Mouse (Mus musculus) intestine, embryonic 15.5 days (tissue): ENCODE data around the gene Pou3f3. TPM values are rescaled to one million over a fixed set of nuclear protein-coding genes. Genes with fewer than 3 reads are reported as not detected.

Experiments
- ATAC-seq: fragments of 200-750 bp; cut with Nextera tagmentation; 2 replicates; pipeline ENCODE4 v1.8.0; 2017; ENCODE audit warnings: moderate TSS enrichment, moderate library complexity
- H3K27ac ChIP-seq: fragments of 300-500 bp; sonication (generic); 2 replicates; pipeline ENCODE4 v1.5.1; 2015; ENCODE audit warnings: mild to moderate bottlenecking, inconsistent platforms
- H3K27me3 ChIP-seq: fragments of 300-500 bp; sonication (generic); replicated peaks from 2 replicates; pipeline ENCODE4 v1.6.1; 2015; ENCODE audit warnings: inconsistent platforms
- H3K36me3 ChIP-seq: fragments of 300-500 bp; sonication (generic); 2 replicates; pipeline ENCODE4 v1.6.1; 2015; ENCODE audit warnings: inconsistent platforms
- H3K4me1 ChIP-seq: fragments of 300-500 bp; sonication (generic); replicated peaks from 2 replicates; pipeline ENCODE4 v1.6.1; 2015; ENCODE audit warnings: inconsistent platforms
- H3K4me2 ChIP-seq: fragments of 300-500 bp; sonication (generic); replicated peaks from 2 replicates; pipeline ENCODE4 v1.6.1; 2015; ENCODE audit warnings: mild to moderate bottlenecking, inconsistent platforms
- H3K4me3 ChIP-seq: fragments of 300-500 bp; sonication (generic); replicated peaks from 2 replicates; pipeline ENCODE4 v1.5.1; 2015; ENCODE audit warnings: inconsistent platforms
- H3K9ac ChIP-seq: fragments of 300-500 bp; sonication (generic); 2 replicates; pipeline ENCODE4 v1.6.1; 2015; ENCODE audit warnings: inconsistent platforms
- H3K9me3 ChIP-seq: fragments of 300-500 bp; sonication (generic); 2 replicates; pipeline ENCODE4 v1.6.1; 2016; ENCODE audit warnings: inconsistent platforms
- WGBS: fragments of 180-500 bp; shearing (Covaris S2); methylation state at CpG from one replicate; pipeline ENCODE4 v1.1.7; 2015; 5-methylcytosine and 5-hydroxymethylcytosine counted together
- polyA plus RNA-seq: library from polyadenylated mRNA; unstranded; fragments of >200 nt; fragmentation: Nextera tagmentation; extraction: Ambion mirVana; gene quantifications from 2 replicates; pipeline ENCODE4 v1.2.1, GENCODE M21; 2015

Gene Pou3f3
- polyA plus RNA-seq, 1 experiment from 2014 or later = 0.35 TPM

DNA sequence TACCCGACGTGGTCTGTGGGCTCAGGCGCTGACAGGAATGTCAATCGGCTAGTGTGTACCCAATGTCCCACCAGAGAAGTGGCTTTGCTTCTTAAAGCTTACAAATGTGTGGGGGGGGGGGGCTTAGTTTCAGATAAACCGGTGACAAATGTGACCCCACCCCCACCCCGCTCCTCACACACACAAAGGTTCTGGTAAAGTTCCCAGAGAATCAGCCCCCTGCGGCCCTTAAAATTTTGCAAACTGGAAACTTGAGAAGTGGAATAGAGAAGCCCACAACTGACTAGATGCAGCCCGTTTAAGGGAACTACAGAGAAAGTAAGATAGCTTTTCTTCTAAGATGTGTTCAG lies 10.2 kb downstream of the Pou3f3 start:
- WGBS = 7% methylated on average over 8 of the region's 8 CpGs
- H3K9me3 ChIP-seq = no peaks in the 10 kb centered on the region
- peaks cover 89% of the 10 kb centered on the region for H3K27me3 ChIP-seq
- no peaks in the 10 kb centered on the region for H3K4me1 ChIP-seq
- H3K27ac ChIP-seq = no peak overlapping the region
- no peak overlapping the region for H3K4me2 ChIP-seq
- ATAC-seq = no peak
- no peak overlapping the region for H3K4me3 ChIP-seq
- no peaks in the 10 kb centered on the region for H3K36me3 ChIP-seq
- H3K9ac ChIP-seq = no peak overlapping the region

DNA sequence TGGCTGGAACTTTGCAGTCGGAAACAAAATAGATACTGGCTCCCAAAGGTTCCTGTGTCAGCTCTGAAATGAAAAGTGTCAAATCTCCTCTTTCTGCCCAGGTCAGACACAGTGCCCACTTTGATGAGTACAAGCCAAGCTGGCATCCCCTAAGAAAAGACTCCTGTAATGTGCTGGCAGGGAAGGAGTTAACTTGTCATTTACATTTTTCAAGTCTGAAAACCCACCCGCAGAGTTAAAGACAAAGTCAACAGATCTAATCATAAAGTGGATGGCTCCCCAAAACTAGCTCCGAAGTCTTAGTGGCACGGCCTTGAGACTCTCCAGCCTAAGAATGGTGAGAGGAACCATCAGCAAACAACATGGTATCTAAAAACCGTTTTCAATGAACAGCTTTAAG lies 11.6 kb downstream of the Pou3f3 start:
- Histone ChIP-seq H3K9me3 (no peaks in the 10 kb centered on the region), H3K36me3 (no peaks in the 10 kb centered on the region), H3K4me1 (no peaks in the 10 kb centered on the region), H3K4me3 (no peak overlapping the region), H3K27ac (no peak overlapping the region), H3K9ac (no peak overlapping the region), H3K4me2 (no peak overlapping the region), H3K27me3 (peaks cover 90% of the 10 kb centered on the region)
- ATAC-seq = no peak
- 4% methylated on average over 5 of the region's 5 CpGs for WGBS

DNA sequence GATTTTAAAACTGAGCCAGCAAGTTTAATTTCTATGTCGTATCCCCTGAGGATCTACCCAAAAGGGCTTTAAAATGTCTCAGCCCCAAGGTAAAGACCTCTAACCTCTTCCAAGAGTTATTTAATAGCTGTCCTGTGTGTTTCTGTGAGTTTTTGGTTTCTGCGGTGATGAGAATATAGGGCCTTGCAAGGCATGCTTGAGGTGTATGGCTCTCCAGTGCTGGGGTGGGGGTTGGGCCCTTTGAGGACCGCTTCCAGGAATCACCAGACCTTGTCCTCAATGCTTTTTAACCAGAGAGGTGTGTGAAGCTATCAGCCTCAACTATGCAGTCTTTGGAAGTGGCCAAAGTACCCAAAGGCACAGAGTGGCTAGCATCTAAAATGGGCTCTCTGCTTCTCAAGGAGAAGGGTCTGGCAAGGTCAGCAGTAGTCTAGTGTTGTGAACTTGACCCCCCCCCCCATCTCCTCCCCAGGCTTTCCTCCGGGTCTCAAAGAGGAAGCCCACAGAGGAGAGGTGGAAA lies 12.1 kb downstream of the Pou3f3 start:
- Histone ChIP-seq H3K36me3 (no peaks in the 10 kb centered on the region), H3K4me3 (no peak overlapping the region), H3K4me2 (no peak overlapping the region), H3K27ac (no peak overlapping the region), H3K27me3 (peaks cover 88% of the 10 kb centered on the region), H3K4me1 (no peaks in the 10 kb centered on the region), H3K9me3 (no peaks in the 10 kb centered on the region), H3K9ac (no peak overlapping the region)
- ATAC-seq = no peak
- WGBS = 9% methylated on average over 4 of the region's 4 CpGs

DNA sequence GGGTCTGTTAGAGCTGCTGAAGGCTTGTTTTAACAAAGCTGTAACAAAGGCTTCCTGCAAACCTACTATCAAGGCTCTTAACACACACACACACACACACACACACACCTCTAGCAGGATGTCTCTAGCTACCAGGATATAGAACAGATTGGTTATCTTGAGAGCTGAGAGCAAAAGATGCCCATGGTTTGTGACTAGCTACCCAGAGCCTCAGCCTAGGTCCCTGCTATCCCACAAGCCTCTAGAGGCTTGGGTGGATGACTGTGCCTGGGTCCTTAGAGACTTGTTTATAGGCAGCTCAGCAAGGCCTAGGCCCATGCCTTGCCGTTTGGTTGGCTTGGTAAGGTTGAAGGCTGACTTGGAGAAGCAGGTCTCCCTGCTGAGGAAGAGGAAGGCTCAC lies 13.5 kb downstream of the Pou3f3 start:
- peaks cover 85% of the 10 kb centered on the region for H3K27me3 ChIP-seq
- no peaks in the 10 kb centered on the region for H3K36me3 ChIP-seq
- peaks cover 11% of the 10 kb centered on the region for H3K4me1 ChIP-seq
- no peak overlapping the region for H3K27ac ChIP-seq
- no peak for ATAC-seq
- H3K9ac ChIP-seq = no peak overlapping the region
- H3K9me3 ChIP-seq = no peaks in the 10 kb centered on the region
- WGBS = 17% methylated on average over 1 of the region's 1 CpGs
- H3K4me2 ChIP-seq = no peak overlapping the region
- no peak overlapping the region for H3K4me3 ChIP-seq

DNA sequence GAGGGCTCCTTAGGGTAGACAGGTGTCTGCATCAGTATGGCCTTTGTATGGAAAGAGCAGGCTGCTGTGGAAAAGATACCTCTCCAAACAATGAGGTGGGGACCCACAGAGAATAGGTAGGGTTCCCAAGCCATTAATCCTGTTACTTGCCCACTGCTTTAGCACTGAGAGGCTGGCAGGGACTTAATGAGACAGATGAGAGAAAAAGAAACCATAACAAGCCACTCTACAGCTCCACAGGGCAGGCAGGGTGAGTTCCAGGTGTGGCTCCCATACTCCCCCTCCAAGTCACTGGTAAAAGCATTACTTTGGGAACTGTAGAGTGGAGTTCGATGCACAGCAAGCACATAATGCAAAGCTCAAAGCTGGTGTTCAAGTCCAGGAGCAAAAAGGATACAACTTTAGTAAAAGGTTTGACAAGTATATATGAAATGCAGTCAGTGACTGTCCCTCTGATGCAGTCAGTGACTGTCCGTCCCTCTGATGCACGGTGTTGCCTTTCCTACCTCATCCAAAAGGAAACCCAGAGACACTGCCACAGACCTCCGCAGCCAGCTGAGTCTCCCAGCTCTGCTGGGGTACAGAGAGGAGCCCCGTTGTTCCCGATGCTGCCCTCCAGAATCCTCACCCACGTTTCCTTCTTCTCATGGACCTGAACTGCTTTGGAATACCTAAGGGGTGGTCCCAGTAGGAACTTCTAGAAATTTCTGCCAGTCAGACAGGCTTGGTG lies 14.0 kb downstream of the Pou3f3 start:
- Histone ChIP-seq H3K9ac (no peak overlapping the region), H3K27ac (no peak overlapping the region), H3K4me2 (no peak overlapping the region), H3K4me1 (peaks cover 14% of the 10 kb centered on the region), H3K9me3 (no peaks in the 10 kb centered on the region), H3K36me3 (no peaks in the 10 kb centered on the region), H3K4me3 (no peak overlapping the region), H3K27me3 (peaks cover 84% of the 10 kb centered on the region)
- 14% methylated on average over 7 of the region's 7 CpGs for WGBS
- no peak for ATAC-seq

DNA sequence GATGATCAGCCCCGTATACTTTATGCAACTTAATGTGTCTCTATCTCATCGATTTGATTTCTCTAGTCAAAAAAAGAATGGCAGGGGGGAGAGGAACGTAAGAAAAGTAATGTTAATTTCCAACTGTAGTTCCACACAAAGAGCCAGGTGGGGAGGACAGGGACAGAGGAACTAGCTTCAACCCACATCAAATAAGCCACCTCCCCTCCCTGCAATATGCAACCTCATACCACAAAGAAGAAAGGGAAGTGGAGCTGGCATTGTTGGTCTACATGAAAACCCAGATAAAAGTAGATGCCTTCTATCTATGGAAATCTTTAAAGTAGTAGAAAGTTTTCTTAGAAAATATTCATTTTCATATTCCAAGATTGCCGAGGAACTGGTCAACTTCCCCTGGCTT lies 14.7 kb downstream of the Pou3f3 start:
- ATAC-seq = no peak
- Histone ChIP-seq H3K36me3 (no peaks in the 10 kb centered on the region), H3K4me2 (no peak overlapping the region), H3K9me3 (no peaks in the 10 kb centered on the region), H3K27ac (no peak overlapping the region), H3K9ac (no peak overlapping the region), H3K4me1 (peaks cover 14% of the 10 kb centered on the region), H3K4me3 (no peak overlapping the region), H3K27me3 (peaks cover 85% of the 10 kb centered on the region)
- WGBS = 21% methylated on average over 4 of the region's 4 CpGs

DNA sequence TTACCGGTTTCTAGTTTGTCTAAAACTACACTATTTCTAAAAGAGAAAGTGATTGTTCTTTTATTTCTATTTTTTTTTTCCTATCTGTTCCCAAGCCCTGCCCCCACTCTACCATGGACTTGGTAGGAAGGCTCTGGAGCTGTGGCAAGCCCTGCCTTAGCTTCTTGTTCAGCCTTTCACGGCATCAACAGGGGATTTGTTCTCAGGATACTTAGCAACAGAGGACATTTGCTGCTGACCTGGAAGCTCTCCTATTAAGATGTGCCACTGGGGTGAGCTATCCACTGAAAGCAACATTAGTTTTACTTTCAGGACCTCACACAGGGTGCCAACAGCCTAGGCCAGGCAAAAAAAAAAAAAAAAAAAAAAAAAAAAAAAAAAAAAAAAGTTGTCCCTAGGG lies 15.4 kb downstream of the Pou3f3 start:
- Histone ChIP-seq H3K27ac (no peak overlapping the region), H3K36me3 (no peaks in the 10 kb centered on the region), H3K4me2 (no peak overlapping the region), H3K4me1 (peaks cover 14% of the 10 kb centered on the region), H3K9ac (no peak overlapping the region), H3K27me3 (peaks cover 85% of the 10 kb centered on the region), H3K9me3 (no peaks in the 10 kb centered on the region), H3K4me3 (no peak overlapping the region)
- ATAC-seq = no peak
- WGBS = 10% methylated on average over 2 of the region's 2 CpGs

DNA sequence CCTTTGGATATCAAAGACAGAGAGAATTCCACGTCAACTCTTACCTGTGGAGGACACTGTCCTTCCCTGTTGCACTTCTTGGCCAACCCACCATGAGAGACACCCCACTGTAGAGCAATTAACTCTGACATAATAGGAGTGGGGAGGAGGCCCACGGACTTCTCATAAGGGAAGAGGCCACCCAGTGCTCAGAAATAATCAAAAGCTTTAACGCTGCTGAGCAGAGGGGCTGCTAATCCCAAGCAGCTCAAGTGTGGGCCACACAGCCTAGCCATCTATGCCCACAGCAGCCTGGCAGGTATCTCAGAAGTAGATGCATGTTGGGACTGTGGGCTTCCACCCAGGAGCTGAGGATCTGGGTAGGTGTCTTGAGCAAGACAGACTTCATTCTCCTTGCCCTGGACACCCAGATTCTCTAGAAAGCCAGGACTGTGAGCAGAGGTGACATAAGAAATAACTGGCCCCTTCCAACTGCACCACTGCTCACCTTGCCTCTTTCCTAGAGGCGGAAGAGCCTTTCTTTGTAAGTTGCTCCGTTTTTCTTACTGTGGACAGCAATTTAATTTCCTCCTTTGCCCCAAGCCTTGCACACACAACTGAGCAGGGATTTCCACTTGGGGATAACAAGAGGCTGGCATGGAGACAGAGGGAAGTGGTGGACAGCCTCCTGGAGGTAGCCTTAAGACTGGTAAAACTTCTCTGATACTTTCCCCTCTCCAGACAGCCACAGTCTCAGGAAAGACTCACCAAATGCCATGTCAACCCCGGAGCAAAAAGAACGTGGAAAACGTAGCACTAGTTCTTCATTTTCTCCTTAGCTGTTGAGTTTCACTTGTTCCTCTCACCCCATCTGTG lies 16.1 kb downstream of the Pou3f3 start:
- H3K27ac ChIP-seq = no peak overlapping the region
- H3K9ac ChIP-seq = no peak overlapping the region
- WGBS = 13% methylated on average over 8 of the region's 8 CpGs
- H3K36me3 ChIP-seq = no peaks in the 10 kb centered on the region
- no peaks in the 10 kb centered on the region for H3K9me3 ChIP-seq
- H3K4me3 ChIP-seq = no peak overlapping the region
- peaks cover 14% of the 10 kb centered on the region for H3K4me1 ChIP-seq
- no peak for ATAC-seq
- peaks cover 84% of the 10 kb centered on the region for H3K27me3 ChIP-seq
- no peak overlapping the region for H3K4me2 ChIP-seq

DNA sequence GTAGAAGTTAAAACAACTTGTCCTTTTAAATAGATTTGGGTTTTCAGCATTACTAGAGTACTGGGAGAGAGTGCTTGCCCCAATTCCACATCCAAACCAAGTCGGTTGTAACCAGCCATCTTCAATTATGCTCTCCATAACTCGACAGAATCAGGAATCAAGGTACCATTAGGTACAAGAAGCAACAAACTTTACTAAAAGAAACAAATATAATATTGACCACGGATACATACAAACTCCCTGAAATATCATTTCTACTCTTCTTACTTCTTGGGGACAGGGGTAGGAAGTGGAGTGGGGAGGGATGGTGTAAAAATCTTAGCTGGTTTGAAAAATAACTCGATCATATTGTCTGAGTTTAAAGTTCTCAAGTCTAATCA lies 16.7 kb downstream of the Pou3f3 start:
- no peak for ATAC-seq
- Histone ChIP-seq H3K4me1 (peaks cover 14% of the 10 kb centered on the region), H3K4me3 (no peak overlapping the region), H3K36me3 (no peaks in the 10 kb centered on the region), H3K4me2 (no peak overlapping the region), H3K9ac (no peak overlapping the region), H3K9me3 (no peaks in the 10 kb centered on the region), H3K27ac (no peak overlapping the region), H3K27me3 (peaks cover 78% of the 10 kb centered on the region)
- 6% methylated on average over 4 of the region's 4 CpGs for WGBS

DNA sequence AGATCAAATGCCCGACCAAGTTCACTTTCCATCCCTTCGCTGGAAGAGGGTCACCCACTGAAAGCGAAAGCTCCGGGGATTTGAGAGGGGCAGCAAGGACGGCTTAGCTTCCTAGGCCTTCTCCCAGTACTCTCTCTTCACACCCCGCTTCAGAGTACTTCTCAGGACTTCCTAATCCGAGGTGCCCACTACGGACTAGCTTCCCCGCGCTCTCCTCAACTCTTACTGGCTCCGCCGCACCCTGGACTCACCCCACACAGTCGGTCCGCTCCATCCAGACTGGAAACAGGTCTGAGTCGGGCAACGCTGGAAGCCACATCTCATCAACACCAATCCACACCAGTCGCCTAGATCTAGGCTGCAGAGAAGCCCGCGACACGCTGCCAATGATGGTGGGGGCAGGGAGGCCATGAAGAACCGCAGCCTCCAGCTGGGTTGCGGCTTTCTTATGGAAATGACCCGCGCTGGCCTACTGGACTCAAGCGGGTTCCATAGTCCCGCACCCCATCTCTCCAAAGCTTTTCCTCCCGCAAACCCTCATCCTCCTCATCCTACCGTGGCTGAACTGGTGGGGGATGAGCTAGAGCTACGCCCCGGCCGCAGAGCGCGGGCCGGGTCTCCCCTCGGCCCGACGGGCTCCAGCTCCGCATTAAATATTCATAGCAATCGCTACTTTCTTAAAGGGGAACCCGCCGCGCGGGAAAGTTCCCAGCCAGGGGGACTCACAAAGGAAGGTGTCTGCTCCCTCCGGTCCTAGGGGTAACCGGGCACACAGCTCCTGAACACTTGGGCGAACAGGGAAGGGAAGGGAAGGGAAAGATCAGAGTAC lies 17.8 kb downstream of the Pou3f3 start:
- peak overlapping the region; percentile 33 for H3K4me3 ChIP-seq
- H3K4me1 ChIP-seq = peaks cover 14% of the 10 kb centered on the region
- 1% methylated on average over 46 of the region's 46 CpGs for WGBS
- H3K9me3 ChIP-seq = no peaks in the 10 kb centered on the region
- peak overlapping the region; percentile 30; the same call in 1 of the 2 replicates for H3K9ac ChIP-seq
- no peak overlapping the region for H3K27ac ChIP-seq
- peaks cover 70% of the 10 kb centered on the region for H3K27me3 ChIP-seq
- peak overlapping the region; percentile 76 for H3K4me2 ChIP-seq
- ATAC-seq = peak; percentile 41
- H3K36me3 ChIP-seq = no peaks in the 10 kb centered on the region

DNA sequence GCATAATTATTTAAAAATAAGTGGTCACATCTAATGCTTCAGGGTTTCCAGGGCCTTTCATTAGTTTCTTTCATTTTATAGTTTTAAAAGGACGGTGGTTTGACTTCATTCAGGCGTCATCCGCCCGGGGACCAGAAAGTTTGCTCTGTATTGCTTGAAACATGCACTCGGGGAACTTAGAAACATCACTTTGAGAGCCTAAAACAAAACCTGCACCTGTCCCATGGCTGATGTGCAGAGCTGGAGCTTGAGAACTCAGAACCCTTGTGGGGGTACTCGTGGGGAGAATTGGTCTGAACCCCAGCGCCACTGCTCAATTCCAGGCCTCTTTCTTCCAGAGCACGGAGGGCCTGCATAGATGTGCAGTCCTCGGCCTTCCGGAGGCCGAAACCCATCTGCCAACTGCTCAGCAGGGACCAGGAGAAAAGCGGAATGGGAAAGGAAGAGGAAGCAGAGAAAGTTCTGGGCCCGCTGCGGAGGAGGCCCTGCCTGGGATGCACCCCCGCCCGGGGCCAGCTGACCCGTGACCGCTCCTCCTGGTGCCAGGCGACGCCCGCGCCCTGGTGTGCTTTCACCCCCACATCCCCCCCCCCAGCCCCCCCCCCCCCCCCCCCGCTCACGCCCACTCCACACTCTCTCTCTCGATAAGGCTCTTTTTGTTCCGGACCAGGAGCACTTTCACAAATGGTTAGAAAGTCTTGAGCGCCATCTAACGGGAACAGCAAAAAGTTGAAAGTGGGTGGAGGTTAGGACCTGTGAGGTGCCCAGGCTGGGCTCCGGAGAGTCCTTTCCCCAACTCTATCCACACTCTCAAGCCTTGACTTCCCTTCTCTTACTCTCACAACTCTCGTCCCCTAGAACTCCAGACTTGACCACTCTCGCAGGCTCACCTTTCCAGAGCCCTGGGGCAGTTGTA lies 18.7 kb downstream of the Pou3f3 start:
- Histone ChIP-seq H3K9ac (0 out of 2 replicates have a peak overlapping the region, but pooled peaks have one; percentile 4), H3K9me3 (no peaks in the 10 kb centered on the region), H3K4me2 (peak overlapping the region; percentile 76), H3K36me3 (no peaks in the 10 kb centered on the region), H3K4me1 (peaks cover 14% of the 10 kb centered on the region), H3K4me3 (peak overlapping the region; percentile 33), H3K27me3 (peaks cover 64% of the 10 kb centered on the region), H3K27ac (no peak overlapping the region)
- peak; percentile 72 for ATAC-seq
- 1% methylated on average over 28 of the region's 31 CpGs for WGBS
